Comparison of ENCODE assay signal across 8 mouse cellular contexts in the genomic region with DNA sequence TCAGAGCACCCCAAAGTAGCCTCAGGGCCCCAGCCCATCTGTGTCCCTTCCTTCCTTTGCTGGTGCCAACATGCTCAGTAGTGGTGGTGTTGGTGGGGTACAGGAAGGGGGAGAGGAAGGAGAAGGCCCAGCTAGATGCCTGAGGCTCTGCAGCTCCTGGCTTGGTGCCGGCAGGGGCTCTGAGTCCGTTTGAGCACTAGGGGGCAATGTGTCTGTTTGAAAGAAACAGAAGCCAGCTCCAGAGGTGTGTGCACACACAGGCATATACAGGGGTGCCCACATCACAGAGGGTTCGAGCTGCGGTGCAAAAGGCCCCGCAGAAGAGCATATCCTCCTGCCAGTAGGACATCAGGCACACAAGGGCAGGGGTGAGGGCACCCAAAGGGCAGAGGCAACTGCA. TPM values are rescaled to one million over a fixed set of nuclear protein-coding genes. Genes with fewer than 3 reads are reported as not detected.
DNase-seq lines count a peak whose midpoint lies in the region; ATAC-seq lines count a peak whose summit lies in the region.

No protein-coding gene starts in this region.

- H3K9me3 ChIP-seq in embryonic facial prominence, embryonic 13.5 days: no peaks in the 10 kb centered on the region
- no peaks in the 10 kb centered on the region for H3K9me3 ChIP-seq in heart, embryonic 13.5 days
- H3K9me3 ChIP-seq in neural tube, embryonic 15.5 days (replicated peaks): no peaks in the 10 kb centered on the region

- ATAC-seq in embryonic facial prominence, embryonic 13.5 days (ENCODE audit: insufficient number of reproducible peaks, insufficient read depth, low FRiP score, low TSS enrichment, low read depth): peak; percentile 35; the same call in 1 of the 2 replicates
- ATAC-seq in heart, embryonic 13.5 days (ENCODE audit: extremely low read depth, insufficient number of reproducible peaks, low FRiP score, low TSS enrichment): no peak
- ATAC-seq in neural tube, embryonic 15.5 days (ENCODE audit: low FRiP score): peak; percentile 25; the same call in 1 of the 2 replicates

- peaks cover 47% of the 10 kb centered on the region for H3K4me1 ChIP-seq in embryonic facial prominence, embryonic 13.5 days
- H3K4me1 ChIP-seq in heart, embryonic 13.5 days: peaks cover 50% of the 10 kb centered on the region
- peaks cover 46% of the 10 kb centered on the region for H3K4me1 ChIP-seq in neural tube, embryonic 15.5 days

- peak overlapping the region; percentile 97 for H3K4me2 ChIP-seq in embryonic facial prominence, embryonic 13.5 days
- H3K4me2 ChIP-seq in heart, embryonic 13.5 days: peak overlapping the region; percentile 94; the same call in 1 of the 2 replicates
- peak overlapping the region; percentile 33; the same call in 1 of the 2 replicates for H3K4me2 ChIP-seq in neural tube, embryonic 15.5 days

- DNase-seq in urinary bladder, adult 18-20 months (ENCODE audit: low spot score in 2 of 2): peak; percentile 54 to 62
- DNase-seq in urinary bladder, postnatal 10 days (ENCODE audit: low spot score): no peak
- peak; percentile 81 for DNase-seq in kidney, postnatal 14 days
- DNase-seq in lung, adult 18-20 months: peak; percentile 67 to 77
- peak; percentile 79 to 85 for DNase-seq in thymus, postnatal 10 days (ENCODE audit: low spot score in 2 of 2)

- 0 out of 2 replicates have a peak, but pooled peaks cover 7% of the 10 kb centered on the region for H3K27me3 ChIP-seq in embryonic facial prominence, embryonic 13.5 days
- peaks cover 38% of the 10 kb centered on the region for H3K27me3 ChIP-seq in heart, embryonic 13.5 days (replicated peaks)
- H3K27me3 ChIP-seq in neural tube, embryonic 15.5 days (replicated peaks): peaks cover 26% of the 10 kb centered on the region

- H3K27ac ChIP-seq in embryonic facial prominence, embryonic 13.5 days: peak overlapping the region; percentile 58
- H3K27ac ChIP-seq in heart, embryonic 13.5 days (replicated peaks): no peak overlapping the region
- H3K27ac ChIP-seq in neural tube, embryonic 15.5 days (replicated peaks): no peak overlapping the region

- WGBS in embryonic facial prominence, embryonic 13.5 days: 1% methylated on average over 5 of the region's 5 CpGs
- WGBS in heart, embryonic 13.5 days: 1% methylated on average over 5 of the region's 5 CpGs
- WGBS in neural tube, embryonic 15.5 days: under 1% methylated on average over 5 of the region's 5 CpGs

- peak overlapping the region; percentile 52; the same call in 1 of the 2 replicates for H3K9ac ChIP-seq in embryonic facial prominence, embryonic 13.5 days
- peak overlapping the region; percentile 65 for H3K9ac ChIP-seq in heart, embryonic 13.5 days
- no peak overlapping the region for H3K9ac ChIP-seq in neural tube, embryonic 15.5 days (replicated peaks)

- peaks cover 8% of the 10 kb centered on the region for H3K36me3 ChIP-seq in embryonic facial prominence, embryonic 13.5 days
- peaks cover 3% of the 10 kb centered on the region; the same call in 1 of the 2 replicates for H3K36me3 ChIP-seq in heart, embryonic 13.5 days
- no peaks in the 10 kb centered on the region for H3K36me3 ChIP-seq in neural tube, embryonic 15.5 days

- peak overlapping the region; percentile 21; the same call in 1 of the 2 replicates for H3K4me3 ChIP-seq in embryonic facial prominence, embryonic 13.5 days
- no peak overlapping the region for H3K4me3 ChIP-seq in heart, embryonic 13.5 days
- no peak overlapping the region for H3K4me3 ChIP-seq in neural tube, embryonic 15.5 days (replicated peaks)

RNA-seq across cellular contexts. Expression of gene Mn1, which starts 3.0 kb away (rescaled TPM):
- polyA plus RNA-seq in embryonic facial prominence, embryonic 13.5 days (2015; fragmentation: Nextera tagmentation; extraction: Ambion mirVana): 46.6 and 51.3 TPM in 2 replicates
- 7.2 and 8.2 TPM in 2 replicates for polyA plus RNA-seq in heart, embryonic 13.5 days (2015; fragmentation: Nextera tagmentation; extraction: Ambion mirVana)
- polyA plus RNA-seq in neural tube, embryonic 15.5 days (2015; fragmentation: Nextera tagmentation; extraction: Ambion mirVana): 15.2 and 18.3 TPM in 2 replicates

Comparison
In these comparisons a context has a peak if more than half of its experiments do, and no peak if none do; other contexts are left out.
1. H3K4me2 ChIP-seq: peak in every context shown above with its lines; median percentile 97 in embryonic facial prominence, embryonic 13.5 days; 94 in heart, embryonic 13.5 days; 33 in neural tube, embryonic 15.5 days.